Mouse (Mus musculus) C2C12 (cell line): ENCODE results near the gene Camta1. TPM values are rescaled to one million over a fixed set of nuclear protein-coding genes. Genes with fewer than 3 reads are reported as not detected.
A peak's percentile ranks its signal among the peaks of the same experiment; 100 is the strongest.

Experiments used
- H3K27me3 ChIP-seq: one replicate; pipeline ENCODE4 v1.6.1; 2011; ENCODE audit not compliant: control insufficient read depth, insufficient read depth, insufficient read length
- H3K36me3 ChIP-seq: one replicate; pipeline ENCODE4 v1.6.1; 2011; ENCODE audit not compliant: control insufficient read depth, insufficient read depth
- H3K4me3 ChIP-seq: one replicate; pipeline ENCODE4 v1.5.1; 2011; ENCODE audit warnings: mild to moderate bottlenecking, control low read depth; ENCODE audit not compliant: poor library complexity, insufficient read depth, severe bottlenecking
- H3K79me2 ChIP-seq: one replicate; pipeline ENCODE4 v1.6.1; 2011; ENCODE audit not compliant: control insufficient read depth, insufficient read depth
- H3K79me3 ChIP-seq: one replicate; pipeline ENCODE4 v1.6.1; 2011; ENCODE audit warnings: low read depth, control low read depth
- H3ac ChIP-seq: one replicate; pipeline ENCODE3; 2011; ENCODE audit warnings: low read depth; ENCODE audit not compliant: control insufficient read depth, insufficient read length
- CEBPB ChIP-seq: IDR thresholded peaks from one replicate; pipeline ENCODE4 v1.6.1; 2011; ENCODE audit warnings: low read depth, mild to moderate bottlenecking, control low read depth, moderate library complexity
- CTCF ChIP-seq: IDR thresholded peaks from one replicate; pipeline ENCODE4 v1.5.1; 2011; ENCODE audit not compliant: control insufficient read depth, insufficient read depth, insufficient read length
- FOSL1 ChIP-seq: IDR thresholded peaks from one replicate; pipeline ENCODE4 v1.8.0; 2011; ENCODE audit warnings: mild to moderate bottlenecking, low read length; ENCODE audit not compliant: poor library complexity, insufficient read depth, severe bottlenecking
- MAX ChIP-seq: IDR thresholded peaks from one replicate; pipeline ENCODE4 v1.6.1; 2011; ENCODE audit warnings: mild to moderate bottlenecking, control low read depth
- MYOD1 ChIP-seq: IDR thresholded peaks from one replicate; pipeline ENCODE4 v1.6.1; 2011; ENCODE audit warnings: low read depth; ENCODE audit not compliant: control insufficient read depth, insufficient read length
- MYOG ChIP-seq: IDR thresholded peaks from one replicate; pipeline ENCODE4 v1.6.1; 2011; ENCODE audit not compliant: control insufficient read depth, insufficient read length; ENCODE audit errors: extremely low read depth
- USF1 ChIP-seq: IDR thresholded peaks from one replicate; pipeline ENCODE4 v1.6.1; 2011; ENCODE audit warnings: low read depth, mild to moderate bottlenecking, control low read depth, moderate library complexity
- polyA plus RNA-seq: library from polyadenylated mRNA; unstranded; fragments of >200 nt; fragmentation: generic; extraction: Trizol; gene quantifications from one replicate; pipeline ENCODE4 v1.2.1, GENCODE M21; 2012; ENCODE audit warnings: missing spikeins

Camta1 gene
- polyA plus RNA-seq, 1 experiment, result 21.7 TPM

DNA sequence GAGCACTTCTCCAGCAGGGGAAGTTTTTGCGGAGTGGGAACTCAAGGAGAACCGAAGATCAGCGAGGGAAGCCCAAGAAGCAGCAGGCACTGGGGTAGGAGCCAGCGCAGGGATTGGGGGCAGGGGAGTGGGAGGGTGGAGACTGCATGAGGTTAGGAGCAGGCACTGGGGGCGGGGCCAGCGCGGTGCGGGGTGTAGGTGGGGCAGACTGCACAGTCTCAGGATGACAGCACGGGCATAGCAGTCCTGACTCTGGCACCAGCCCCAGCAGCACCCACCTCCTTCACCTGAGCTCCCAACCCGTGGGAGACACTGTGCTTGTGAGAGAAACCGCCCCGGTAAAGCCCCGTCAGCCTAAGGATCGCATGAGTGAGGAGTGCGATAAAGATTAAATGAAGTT lies 561.0 kb downstream of the Camta1 start:
- Histone ChIP-seq H3ac (no peak overlapping the region), H3K36me3 (no peaks in the 10 kb centered on the region), H3K79me3 (no peaks in the 10 kb centered on the region), H3K27me3 (peaks cover 3% of the 10 kb centered on the region), H3K4me3 (no peak overlapping the region), H3K79me2 (no peaks in the 10 kb centered on the region)
- TF ChIP-seq FOSL1 (no peak), USF1 (no peak), MAX (no peak), CEBPB (no peak), MYOG (no peak), MYOD1 (no peak), CTCF (no peak)

DNA sequence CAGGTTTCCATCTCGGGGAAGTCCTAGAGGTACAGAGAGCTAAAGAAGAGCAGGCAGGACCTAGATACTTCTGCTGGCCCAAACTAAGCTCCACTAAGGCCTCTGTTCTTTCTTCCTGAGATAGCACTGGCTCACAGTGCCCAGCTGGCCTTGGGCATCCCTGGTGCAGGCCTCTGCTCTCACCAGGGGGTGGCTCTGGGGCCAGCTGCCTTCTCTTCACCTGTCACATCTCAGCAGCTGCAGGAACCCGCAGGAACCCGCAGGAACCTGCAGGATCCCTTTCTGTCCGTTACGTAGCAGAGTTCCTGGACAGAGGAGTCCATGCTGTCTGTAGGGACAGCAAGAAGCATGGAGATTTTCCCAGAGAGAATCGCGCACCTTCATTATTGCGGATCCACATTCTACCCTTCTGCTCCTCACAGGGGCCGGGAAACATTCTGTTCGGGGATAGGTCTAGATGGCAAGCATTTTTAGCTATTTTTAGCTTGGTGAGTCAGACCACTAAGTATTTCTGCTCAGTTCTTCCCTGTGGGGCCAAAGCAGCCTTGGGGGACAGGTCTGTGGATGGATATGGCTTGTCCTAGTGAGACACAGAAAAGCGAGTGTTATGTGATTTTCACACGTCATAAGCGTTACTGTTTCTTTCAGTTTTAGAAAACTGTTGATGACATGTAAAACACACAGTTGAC lies 566.0 kb downstream of the Camta1 start:
- H3K79me3 ChIP-seq, result no peaks in the 10 kb centered on the region
- H3K4me3 ChIP-seq, result no peak overlapping the region
- H3K36me3 ChIP-seq, result no peaks in the 10 kb centered on the region
- TF ChIP-seq MYOD1 (peak; percentile 35), MAX (no peak)
- H3K79me2 ChIP-seq, result no peaks in the 10 kb centered on the region
- peaks cover 3% of the 10 kb centered on the region for H3K27me3 ChIP-seq
- H3ac ChIP-seq, result no peak overlapping the region

DNA sequence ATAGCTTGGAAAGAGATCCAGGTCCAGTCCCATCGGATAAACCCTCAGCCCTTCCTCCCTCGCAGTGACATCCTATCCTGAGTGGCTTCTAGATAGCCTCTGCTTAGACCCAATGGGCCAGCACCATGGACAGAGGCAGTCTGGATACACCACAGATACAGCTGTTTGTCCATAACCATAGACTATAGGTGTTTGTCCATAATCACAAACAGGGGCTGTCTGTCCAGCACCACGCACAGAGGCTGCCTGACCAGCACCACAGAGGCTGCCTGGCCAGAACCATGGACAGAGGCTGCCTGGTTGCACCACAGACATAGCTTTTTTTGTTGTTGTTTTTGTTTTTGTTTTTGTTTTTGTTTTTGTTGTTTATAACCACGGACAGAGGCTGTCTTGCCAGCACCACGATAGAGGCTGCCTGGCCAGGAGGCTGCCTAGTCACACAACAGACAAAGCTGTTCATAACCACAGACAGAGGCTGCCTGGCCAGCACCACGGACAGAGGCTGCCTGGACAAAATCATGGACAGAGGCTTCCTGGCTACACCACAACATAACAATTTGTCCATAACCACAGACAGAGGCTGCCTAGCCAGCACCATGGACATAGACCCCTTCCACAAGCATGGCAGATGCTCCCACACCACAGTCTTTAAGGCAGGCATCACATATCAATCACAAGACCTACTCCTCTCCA lies 572.6 kb downstream of the Camta1 start:
- H3K4me3 ChIP-seq, result no peak overlapping the region
- H3K36me3 ChIP-seq, result no peaks in the 10 kb centered on the region
- H3ac ChIP-seq, result no peak overlapping the region
- TF ChIP-seq USF1 (no peak), MYOD1 (no peak), FOSL1 (no peak), MYOG (no peak), MAX (no peak), CEBPB (no peak), CTCF (no peak)
- no peaks in the 10 kb centered on the region for H3K27me3 ChIP-seq
- H3K79me2 ChIP-seq, result no peaks in the 10 kb centered on the region
- no peaks in the 10 kb centered on the region for H3K79me3 ChIP-seq

DNA sequence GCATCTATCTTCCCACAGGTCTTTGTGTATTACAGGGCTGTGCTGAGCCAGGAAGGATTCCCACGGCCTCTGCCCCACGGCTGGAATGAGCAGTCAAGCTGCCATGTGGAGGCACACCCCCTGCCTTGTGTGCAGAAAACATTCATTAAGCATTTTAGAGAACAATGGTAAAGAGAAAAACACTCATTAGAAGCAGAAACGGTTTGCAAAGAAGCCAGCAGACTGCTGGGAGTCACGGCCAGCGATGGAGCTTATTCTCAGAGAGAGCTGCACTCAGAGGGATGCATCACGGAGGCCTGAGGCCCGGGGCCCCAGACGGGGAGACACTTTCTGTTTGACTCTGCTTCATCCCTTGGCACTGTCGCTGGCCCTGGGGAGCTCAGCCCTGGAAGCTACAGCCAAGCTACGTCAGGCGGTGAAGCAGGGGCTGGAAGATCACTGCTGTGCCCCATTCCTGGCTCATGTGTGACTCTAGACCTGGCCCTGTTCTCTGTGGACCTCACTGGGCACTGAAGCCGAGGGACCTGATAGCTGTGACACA lies 575.7 kb downstream of the Camta1 start:
- Histone ChIP-seq H3K79me2 (no peaks in the 10 kb centered on the region), H3ac (no peak overlapping the region), H3K27me3 (no peaks in the 10 kb centered on the region), H3K4me3 (no peak overlapping the region), H3K36me3 (no peaks in the 10 kb centered on the region), H3K79me3 (no peaks in the 10 kb centered on the region)
- TF ChIP-seq MYOD1 (no peak), CTCF (no peak), FOSL1 (no peak), MAX (no peak), USF1 (no peak), MYOG (no peak), CEBPB (no peak)

DNA sequence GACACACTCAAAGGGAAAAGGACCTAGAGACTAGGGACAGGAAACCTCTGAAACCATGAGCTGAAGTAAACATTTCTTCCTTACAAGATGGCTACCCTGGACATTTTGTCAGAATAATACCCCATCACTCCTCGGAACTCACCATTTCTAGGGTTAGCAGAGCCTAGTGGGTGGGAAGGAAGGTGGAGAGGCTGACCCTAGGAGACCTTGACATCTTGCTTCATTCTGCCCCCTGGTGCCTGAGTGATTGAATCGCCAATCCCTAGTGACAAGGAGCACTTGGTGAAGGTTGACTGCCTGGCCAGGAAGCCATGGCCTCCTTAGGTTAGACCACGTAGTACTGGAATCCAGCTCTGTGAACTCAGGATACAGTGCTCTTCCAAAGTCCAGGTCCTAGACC lies 576.2 kb downstream of the Camta1 start:
- Histone ChIP-seq H3ac (no peak overlapping the region), H3K27me3 (no peaks in the 10 kb centered on the region), H3K36me3 (no peaks in the 10 kb centered on the region), H3K4me3 (no peak overlapping the region), H3K79me2 (no peaks in the 10 kb centered on the region), H3K79me3 (no peaks in the 10 kb centered on the region)
- TF ChIP-seq CEBPB, result no peak
- TF ChIP-seq MYOG, result no peak
- no peak for TF ChIP-seq CTCF
- no peak for TF ChIP-seq MYOD1
- TF ChIP-seq FOSL1, result no peak
- TF ChIP-seq USF1, result no peak
- TF ChIP-seq MAX, result no peak

DNA sequence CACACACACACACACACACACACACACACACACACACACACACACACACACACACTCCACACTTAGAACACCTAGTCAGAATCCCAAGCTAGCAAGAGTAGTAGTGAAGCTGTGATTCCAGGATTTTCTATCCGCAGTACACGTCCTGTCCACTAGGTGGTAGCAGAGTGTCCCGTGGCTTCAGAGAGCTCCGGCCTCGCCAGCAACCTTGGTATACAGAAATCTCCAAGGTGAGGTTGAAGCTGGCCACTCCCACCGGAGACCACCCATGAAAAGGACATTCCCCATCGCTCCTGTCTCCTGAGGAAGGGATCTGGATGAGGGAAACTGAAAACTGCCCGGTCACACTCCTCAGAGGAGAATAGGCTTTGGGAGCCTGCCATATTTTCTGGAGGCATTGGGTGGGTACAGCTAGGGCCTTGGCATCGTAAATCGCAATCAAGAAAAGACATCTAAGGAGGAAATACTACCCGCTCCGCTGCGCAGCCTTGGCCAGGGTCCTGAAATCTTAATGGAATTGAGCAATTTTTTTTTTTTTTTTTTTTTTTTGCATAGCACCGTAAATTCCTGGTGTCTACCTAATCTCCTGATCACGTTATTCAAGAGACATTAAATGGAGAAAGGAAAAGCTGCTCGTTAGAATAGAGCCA lies 578.5 kb downstream of the Camta1 start:
- H3ac ChIP-seq, result no peak overlapping the region
- no peaks in the 10 kb centered on the region for H3K79me2 ChIP-seq
- no peaks in the 10 kb centered on the region for H3K79me3 ChIP-seq
- no peaks in the 10 kb centered on the region for H3K36me3 ChIP-seq
- peak; percentile 61 for TF ChIP-seq CTCF
- no peak for TF ChIP-seq USF1
- H3K27me3 ChIP-seq, result no peaks in the 10 kb centered on the region
- H3K4me3 ChIP-seq, result no peak overlapping the region
